Mouse (Mus musculus): ENCODE measurements around the gene Tnnt2.

Tnnt2 gene

DNA sequence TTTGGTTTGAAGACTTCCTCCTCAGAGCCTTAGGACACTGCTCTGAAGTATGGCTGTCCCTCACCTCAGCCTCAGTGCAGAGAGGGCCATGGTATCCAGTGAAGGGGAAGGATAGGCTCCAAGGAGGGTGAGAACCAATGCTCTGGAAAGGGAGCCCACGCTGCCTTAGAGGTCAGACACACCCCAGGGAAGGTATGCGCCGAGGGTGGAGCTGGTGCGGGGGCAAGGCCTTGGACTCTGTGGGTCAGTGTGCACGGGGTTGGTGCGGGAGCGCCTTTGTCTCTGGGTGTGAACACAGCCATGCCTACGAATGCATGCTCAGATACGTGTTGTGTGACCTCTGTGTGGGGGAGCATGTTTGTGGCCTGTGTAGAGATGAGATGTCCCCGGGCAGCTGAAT is 16.1 kb upstream of the Tnnt2 start:
- no peak for DNase-seq

DNA sequence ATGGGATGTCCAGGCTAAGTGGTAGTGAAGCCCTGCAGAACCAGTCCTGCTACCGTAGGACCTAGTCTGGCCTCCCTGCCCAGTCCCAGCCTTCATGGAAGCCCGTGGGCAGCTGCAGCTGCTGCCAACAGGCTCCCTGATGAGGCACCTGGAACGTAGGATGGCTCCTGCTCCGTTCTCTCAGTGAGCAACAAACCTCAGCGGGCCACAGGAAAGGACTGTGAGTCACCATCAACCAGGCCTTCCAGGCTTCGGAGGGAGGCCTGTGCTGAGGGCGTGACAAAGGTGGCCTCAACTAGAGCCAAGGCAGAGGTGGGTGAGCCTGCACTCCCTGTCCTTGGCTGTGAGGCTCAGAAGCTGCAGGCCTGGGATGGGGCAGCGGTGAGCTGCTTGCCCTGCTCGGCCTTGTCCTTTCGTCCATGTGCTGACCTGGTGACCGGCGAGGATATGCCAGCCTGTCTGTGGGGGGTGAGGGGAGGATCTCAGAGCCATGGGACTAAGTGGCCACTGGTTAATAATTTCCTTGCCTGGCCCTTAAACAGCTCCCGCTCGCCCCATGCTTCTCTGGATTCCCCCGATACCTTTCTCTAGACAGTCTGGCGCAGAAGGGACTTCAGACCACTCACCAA is 15.3 kb upstream of the Tnnt2 start:
- no peak for DNase-seq

DNA sequence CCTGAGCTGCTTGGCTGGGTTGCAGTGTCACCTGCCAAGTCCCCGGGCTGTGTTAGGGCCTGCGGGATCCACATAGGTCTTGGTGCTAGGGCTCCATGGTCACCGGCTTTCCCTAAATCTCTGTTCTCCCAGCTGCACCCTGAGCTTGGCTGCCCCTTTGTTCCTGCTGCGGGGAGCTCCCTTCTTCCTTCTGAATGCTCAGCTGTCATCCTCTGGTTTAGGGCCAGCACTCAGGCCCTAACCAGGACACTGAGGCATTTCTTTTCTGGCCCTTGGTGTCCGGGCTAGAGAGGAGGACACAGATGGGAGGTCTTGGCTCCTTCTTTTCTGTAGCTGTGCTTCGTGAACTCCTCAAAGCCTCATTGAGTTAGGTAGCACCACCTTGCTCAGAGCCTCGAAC is 14.4 kb upstream of the Tnnt2 start:
- no peak for DNase-seq

DNA sequence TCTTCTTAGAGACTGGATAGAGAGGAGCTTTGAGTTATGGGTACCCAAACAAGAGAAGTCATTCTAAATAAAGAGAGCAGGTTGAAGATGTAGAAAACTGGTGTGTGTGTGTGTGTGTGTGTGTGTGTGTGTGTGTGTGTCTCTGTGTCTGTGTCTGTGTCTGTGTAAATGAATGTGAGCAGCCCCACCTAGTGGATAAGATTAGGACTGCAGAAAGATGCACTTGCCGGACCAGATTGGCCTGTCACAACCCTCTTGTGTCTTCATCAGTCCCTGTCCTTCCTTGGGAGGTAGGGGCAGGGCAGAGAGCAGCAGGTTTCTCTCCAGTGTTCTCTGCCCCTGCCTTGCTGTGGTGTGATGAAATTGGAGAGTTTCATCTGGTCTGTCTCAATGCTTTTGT is 7.2 kb upstream of the Tnnt2 start:
- no peak for DNase-seq

DNA sequence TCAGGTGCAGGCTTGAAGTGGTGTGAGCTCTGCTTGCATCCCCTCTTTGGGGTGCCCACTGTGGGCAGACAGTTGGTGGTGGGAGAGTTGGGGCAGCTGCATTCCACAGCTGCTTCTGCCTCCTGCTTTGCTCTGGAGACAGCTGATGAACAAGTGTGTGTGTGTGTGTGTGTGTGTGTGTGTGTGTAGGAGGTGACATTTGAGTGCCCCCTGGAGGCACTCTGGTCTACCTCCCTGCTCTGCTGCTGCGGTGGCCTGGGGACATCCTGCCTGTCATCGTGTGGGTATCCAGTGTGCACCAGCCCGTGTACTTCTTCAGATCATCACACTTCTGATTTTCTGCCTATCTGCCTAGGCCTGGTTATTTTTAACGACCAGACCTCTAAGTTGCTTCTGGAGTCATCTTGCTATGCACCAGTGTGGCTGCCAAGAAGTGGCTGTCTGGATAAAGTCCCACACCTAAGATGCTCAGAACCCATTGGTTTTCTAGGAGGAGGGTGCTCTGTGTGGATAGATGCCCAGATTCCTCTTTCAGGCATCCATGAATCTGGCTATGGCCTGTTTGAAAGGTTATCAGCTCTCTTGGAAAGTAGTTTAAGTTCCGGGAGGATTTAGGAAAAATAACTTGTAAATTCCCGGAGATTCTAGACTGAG is 1.8 kb upstream of the Tnnt2 start:
- DNase-seq: no peak

DNA sequence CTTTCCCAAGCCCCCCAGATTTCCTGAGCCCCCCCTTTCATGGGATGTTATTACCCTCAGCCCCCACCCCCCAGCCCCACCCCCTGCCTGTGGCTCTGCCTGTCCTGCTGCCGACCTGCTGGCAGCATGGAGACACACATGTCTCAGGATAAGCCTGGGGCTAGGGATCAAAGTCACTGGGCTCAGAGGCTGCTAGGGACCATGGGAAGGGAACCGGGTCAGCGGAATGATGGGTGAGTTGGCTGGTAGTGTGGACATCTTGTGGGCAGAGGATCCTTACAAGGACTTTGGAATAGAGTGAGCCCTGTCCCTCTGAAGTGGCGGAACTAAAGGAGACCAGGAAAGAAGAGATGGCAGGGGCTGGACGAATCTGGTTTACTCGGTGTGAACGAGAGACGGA is 1.2 kb upstream of the Tnnt2 start:
- DNase-seq: no peak

DNA sequence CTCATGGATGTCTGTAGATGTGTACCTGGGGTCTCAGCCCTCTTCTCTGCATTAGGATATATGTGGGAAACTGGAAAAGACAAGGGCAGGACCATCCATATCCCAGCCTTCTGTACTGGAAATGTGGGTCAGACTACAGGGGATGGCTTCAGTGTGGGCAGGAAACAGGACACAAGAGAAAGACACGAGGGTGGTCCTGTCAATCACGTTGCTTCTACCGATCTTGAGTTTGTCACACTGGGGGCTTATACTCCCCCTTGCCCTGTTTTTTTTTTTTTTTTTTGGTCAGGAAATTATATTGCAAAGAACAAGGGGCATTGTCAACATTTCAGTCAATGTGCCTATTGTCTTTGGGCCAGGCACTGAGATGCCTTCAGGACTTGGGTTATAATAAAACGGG is 2.5 kb downstream of the Tnnt2 start:
- DNase-seq: no peak

DNA sequence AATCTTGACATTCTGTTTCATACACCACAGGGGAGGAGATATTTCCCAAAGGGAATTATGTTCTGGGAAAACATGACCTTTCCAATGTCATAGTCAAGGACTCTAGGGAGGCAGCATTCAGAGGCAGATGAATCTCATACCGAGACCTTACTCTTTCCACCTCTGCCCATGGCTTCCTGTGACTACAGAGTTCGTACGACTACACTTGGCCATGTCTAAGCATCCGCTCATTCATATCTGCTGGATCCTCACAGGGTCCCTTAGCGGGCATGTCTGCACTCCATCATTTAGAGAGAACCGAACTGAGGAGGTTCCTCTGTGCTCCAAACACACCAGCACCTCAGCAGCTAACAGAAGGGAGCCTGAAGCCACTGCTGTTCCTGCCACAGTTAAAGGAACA is 2.9 kb downstream of the Tnnt2 start:
- DNase-seq: no peak

DNA sequence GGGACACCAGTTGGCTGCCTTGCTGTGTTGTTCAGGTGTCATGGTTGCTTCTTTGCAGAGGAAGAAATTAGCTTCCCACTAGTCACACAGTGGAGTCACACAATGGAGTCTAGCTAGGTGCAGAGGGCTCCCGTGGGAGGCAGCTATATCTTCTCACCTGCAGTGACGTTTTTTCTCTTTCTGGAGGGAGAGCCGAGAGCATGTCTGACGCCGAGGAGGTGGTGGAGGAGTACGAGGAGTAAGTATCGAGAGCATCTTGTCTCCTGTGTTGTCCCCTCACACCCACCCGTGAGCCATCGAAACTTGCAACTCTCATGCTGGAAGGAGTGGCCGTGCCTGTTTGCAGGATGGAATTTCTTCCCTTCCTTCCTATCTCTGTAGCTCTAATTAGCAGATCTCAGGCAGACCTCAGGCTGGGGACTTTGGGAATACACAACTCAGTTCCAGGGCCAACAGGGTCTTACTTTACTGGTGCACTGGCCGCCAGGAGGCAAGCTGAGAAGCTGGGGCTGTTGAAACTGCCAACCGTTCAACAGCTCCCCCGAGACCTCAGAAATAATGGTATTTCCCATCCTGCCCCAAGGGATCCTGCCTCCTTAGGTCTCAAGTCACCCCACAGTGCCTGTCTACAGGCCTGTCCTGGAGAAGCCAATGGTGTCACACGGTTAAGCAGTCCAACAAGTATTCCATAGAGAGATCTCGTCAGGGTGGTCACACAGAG is 4.7 kb downstream of the Tnnt2 start:
- no peak for DNase-seq

DNA sequence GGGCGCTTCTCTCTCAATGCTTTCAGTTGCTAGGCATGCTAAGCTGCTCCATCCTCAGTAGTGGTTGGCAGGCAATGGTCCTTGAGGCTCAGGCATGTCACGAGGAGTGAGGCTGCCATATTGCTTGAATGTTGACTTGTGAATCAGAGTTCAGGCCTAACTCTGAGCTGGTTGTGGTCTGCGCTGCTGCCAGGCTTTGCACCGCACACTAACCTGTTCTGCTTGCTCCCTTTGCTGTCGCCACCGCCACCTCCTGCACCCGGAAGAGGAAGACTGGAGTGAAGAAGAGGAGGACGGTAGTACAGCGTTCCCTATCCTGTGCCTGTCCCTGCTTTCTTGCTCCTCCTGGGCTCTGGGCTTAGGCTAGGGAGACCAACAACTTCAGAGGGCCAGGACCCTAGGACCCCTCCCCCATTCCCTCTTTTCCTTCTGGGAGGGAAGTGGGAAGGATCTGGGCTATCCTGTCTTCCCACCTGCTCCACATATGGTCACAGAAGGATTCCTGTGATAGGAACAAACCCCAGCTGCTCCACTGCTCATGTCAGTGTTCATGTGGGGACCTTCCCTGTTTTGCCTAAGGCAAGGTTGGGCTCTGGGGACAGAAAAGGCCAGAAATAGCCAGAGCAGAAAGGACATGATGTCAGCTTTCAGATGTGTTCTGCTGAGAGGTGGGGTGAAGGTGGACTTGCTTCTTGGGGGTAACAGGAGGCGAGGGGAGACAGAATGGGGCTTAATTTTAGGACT is 7.5 kb downstream of the Tnnt2 start:
- no peak for DNase-seq

DNA sequence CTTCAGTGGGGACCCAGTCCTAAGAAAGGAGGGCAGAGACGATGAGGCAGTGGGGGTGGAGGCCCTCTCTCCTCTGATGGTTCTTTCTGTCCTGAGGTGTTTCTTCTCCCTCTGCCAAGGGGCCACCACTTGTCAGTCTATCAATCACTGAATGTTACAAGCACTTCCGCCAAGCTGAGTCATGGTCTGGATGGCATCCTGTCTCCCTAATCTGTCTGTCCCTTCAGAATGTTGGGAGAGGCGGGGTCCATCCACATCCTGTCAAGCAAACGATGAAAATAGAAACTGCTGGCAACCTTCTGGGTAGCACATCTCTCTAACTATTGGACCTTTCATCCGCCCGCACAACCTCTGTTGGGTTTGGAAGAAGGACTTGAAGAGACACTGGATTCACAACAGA is 8.3 kb downstream of the Tnnt2 start:
- DNase-seq: no peak

DNA sequence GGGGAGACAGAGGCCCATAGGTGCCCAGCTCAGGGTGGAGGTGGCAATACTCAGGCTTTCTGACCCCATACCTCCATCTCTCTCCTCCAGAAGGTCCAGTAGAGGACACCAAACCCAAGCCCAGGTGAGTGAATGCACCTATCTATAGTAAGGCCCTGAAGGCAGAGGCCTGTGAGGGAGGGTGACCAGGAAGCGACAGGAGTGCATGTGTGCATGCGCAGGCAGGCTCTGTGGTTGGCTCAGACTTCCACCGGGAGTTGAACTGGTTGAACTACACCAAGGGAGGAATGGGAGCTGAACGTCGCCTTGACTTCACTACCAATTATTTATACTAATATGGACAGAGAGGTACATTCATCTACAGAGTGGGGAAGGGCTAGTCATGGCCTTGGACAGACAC is 10.5 kb downstream of the Tnnt2 start:
- no peak for DNase-seq

DNA sequence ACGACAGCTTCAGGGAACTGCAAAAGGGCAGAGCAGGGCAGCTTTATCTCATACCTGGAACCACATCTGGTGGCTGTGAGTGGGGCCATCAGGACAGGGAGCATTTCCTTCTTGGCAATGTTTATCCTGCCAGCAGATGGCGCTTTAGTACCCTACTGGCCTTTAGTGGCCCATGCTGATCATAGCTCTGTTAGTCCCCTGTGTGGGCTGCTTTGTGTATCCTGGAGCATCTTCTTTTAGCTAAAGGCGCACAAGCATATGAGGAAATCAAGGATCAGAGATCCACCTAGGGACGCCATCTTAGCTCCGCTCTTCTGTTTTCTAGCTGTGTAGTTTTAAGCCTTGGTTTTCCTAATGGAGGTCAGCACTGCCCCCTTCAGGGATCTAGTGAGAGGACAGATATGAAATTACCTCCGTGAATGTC is 11.0 kb downstream of the Tnnt2 start:
- no peak for DNase-seq

DNA sequence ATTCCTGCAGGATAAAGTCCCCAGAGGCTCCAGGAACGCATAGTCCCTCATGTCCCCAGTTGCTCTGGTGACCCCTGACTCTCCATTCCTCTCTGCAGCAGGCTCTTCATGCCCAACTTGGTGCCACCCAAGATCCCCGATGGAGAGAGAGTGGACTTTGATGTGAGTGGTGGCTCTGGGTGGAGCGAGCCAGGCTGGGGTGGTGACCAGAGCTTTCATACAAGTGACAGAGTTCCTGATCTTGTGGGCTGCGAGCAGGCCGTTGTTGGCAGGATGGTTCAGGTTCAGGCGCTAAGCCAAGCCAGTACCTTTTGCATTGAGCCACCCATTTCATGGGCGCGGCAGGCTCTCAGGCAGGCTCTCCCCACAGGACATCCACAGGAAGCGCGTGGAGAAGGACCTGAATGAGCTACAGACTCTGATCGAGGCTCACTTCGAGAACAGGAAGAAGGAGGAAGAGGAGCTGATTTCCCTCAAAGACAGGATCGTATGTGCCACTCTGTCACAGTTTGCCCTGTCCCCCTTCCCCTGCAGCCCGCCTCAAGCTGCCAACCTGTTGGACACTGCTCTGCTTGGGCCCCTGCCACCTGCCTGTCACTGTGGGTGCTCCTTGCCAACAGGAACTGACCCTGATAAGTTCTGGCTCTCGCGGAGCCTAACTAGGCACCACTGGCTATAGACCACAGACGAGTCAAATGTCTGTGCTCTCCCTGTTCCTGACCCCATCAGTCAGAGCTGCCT is 11.6 kb downstream of the Tnnt2 start:
- DNase-seq: no peak

DNA sequence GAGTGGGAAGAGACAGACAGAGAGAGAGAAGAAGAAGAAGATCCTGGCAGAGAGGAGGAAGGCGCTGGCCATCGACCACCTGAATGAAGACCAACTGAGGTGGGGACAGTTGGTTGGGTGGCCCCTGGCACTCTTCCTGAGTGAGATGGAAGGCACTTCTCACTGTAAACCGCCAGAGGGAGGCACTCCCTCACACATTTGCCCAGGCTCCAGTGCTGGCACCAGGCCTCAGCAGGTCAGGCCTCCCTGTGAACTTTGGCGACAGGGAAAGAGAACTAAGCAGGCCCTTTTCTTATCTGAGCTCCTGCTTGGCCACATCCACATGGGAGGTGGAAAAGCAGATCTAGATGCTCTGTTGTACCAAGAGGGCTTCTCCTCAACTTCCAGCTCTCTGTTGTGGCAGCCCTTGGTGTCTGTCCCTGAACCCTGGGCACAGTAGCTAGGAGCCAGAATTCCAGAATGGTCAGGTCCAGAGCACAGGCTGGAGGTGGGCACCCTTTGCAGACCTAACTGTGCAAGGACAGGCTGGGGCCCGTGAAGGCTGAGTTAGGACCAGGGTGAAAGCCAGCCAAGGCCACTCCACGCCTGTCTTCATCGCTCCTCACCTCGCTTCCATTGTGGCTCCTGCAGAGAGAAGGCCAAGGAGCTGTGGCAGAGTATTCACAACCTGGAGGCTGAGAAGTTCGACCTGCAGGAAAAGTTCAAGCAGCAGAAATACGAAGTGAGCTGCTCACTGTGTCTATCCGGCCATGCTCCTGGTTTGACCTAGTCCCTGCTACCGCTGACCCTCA is 14.8 kb downstream of the Tnnt2 start:
- no peak for DNase-seq

DNA sequence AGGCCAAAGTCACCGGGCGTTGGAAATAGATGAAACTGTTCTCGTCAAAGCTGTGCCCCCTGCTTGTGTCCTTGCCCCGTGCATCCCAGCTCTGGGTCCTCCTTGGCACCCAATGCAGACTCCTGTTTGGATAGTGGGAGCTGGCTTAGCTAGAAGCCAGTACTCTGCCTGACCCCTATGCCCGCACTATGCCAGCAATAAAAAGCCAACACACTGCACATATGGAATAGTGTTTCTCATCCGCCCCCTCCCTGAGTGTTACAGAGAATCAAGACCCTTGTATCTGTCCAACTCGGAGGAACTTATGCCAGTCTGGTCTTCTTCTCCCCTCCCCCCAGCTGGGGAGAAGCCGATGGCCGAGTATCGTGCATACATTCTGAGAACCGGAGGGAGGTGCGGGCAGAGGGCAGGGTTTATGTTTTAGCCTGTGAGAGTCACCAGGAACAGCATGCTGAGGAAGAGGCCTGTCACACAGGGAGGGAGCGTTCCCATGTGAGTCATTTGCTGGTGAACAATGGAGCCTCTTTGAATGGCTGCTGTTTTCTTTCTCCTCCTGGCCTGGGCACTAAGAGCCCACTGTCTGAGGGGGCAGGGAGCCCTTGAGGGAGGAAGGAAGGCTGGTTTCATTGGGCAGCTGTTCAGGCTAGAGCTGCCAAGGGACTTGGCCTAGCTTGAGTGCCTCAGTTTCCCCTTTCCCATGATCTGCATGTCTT is 16.0 kb downstream of the Tnnt2 start:
- DNase-seq: no peak

DNA sequence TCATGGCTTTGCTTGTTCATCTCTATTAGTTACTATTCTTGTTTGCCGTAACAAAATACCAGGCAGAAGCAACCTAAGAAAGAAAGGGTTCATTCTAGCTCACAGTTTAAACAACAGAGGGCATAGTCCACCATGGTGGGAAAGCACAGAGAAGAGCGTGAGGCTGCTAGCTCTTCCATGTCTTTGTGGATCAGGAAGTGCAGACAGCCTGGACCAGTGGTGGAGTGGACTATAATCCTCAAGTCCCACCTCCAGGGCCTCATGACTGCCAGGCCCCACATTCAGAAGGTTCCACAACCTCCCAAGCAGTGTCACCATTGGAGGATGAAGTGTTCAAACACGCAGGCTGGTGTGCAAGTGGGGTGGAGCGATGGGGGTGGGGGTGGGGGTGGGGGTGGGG is 17.0 kb downstream of the Tnnt2 start:
- DNase-seq: no peak

DNA sequence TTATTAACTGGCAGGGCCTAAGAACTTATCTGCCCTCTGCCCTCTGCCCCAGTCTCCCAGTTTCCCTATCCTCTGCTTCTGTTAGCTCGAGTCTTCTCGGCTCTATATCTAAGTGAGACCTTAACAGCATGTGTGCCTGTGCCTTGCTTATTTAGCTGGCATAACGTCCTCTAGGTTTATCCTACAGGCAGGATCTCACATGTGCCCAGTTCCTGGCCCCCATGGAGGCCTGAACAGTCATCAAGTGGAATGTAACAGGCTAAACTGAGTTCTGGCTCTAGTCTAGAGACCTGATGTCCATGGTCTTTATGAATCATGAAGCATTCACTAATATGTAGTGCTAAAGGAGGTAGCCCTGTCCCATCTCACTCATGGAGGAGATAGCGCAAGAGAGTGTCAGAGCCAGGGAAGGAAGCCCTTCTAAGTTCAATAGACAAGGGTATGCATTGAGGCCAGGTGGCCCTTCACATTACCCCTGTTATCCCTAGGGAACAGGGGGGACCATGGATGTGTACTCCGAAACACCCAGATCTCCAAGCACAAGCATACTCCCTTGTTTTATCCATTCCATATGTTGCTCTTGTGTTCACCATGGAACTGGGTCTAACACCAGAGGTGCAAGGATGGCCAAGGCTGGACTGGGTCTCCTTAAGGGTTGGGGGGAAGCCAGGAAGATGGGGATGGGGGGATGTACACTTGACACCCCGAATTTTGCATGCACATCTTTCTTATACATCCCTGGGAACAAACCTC is 18.6 kb downstream of the Tnnt2 start:
- no peak for DNase-seq

DNA sequence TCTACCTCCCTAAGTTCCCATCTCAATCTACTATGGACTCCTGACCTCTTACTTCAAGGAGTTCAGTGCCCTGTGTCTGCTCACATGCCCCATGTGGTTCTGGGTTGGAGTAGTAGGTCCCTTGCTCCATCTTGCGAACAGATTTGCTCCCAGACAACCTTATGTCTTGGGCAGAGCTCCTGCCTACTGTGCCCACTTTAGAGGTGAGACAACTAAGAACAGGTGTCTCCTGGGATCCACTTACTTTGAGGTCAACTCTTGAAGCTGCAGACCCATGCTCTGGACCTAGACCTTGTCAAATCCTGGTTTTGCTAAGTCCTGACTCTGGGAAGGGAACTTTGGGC is 19.2 kb downstream of the Tnnt2 start:
- DNase-seq: no peak

DNA sequence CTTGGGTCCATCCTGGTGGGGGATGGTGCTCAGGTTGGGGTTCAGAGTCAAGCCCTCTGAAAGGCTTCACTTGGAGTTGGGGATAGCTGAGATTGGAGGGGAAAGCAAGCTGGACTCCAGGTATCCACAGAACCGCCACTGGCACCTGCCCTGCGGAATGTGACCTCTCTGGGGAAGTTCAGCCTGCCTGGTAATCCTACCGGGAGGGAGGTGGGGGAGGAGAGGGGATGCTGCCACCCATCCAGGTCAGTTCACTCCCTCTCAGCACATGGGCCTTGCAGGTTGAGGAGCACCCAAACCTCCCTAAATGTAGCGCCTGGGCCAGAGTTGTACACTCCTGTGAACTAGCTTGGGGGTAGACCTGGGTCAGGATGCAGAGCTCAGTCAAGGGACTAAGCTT is 19.9 kb downstream of the Tnnt2 start:
- DNase-seq: no peak
